Mouse (Mus musculus) thymus, adult 2 months (tissue): ENCODE results near the gene Mia. TPM values are rescaled to one million over a fixed set of nuclear protein-coding genes. Genes with fewer than 3 reads are reported as not detected.

Source experiments
- DNase-seq: peaks from one replicate; pipeline ENCODE4 v3.0.0; 2021
- H3K27ac ChIP-seq: fragments of 200-500 bp; 2 replicates; pipeline ENCODE4 v1.5.1; 2012; ENCODE audit warnings: low read length, control low read depth; ENCODE audit not compliant: control insufficient read depth, insufficient read depth
- H3K27me3 ChIP-seq: fragments of 200-500 bp; 2 replicates; pipeline ENCODE4 v1.6.1; 2012; ENCODE audit warnings: mild to moderate bottlenecking, low read length, moderate library complexity, mixed read lengths; ENCODE audit not compliant: control insufficient read depth, insufficient read depth
- H3K36me3 ChIP-seq: fragments of 200-500 bp; 2 replicates; pipeline ENCODE4 v1.6.1; 2012; ENCODE audit warnings: mild to moderate bottlenecking, low read length, moderate library complexity; ENCODE audit not compliant: control insufficient read depth, insufficient read depth
- H3K4me1 ChIP-seq: fragments of 200-500 bp; replicated peaks from 2 replicates; pipeline ENCODE4 v1.6.1; 2012; ENCODE audit warnings: low read length; ENCODE audit not compliant: control insufficient read depth, insufficient read depth
- H3K4me3 ChIP-seq: fragments of 200-500 bp; 2 replicates; pipeline ENCODE4 v1.5.1; 2012; ENCODE audit warnings: mild to moderate bottlenecking, low read length, control low read depth, moderate library complexity; ENCODE audit not compliant: control insufficient read depth, insufficient read depth
- CTCF ChIP-seq: fragments of 200-500 bp; IDR thresholded peaks from 2 replicates; pipeline ENCODE4 v1.5.1; 2012; ENCODE audit warnings: mild to moderate bottlenecking, control low read depth, low read length, moderate library complexity, borderline replicate concordance; ENCODE audit not compliant: control insufficient read depth, poor library complexity, insufficient read depth; ENCODE audit errors: extremely low read depth
- POLR2A ChIP-seq: fragments of 200-500 bp; IDR thresholded peaks from 2 replicates; pipeline ENCODE4 v1.6.1; 2012; ENCODE audit warnings: mild to moderate bottlenecking, low read length, control low read depth, moderate library complexity; ENCODE audit not compliant: control insufficient read depth, poor library complexity, insufficient read depth; ENCODE audit errors: extremely low read depth
- WGBS: fragments of 180-500 bp; shearing (Covaris S2); methylation state at CpG from one replicate; pipeline ENCODE4 v1.1.7; 2018; 5-methylcytosine and 5-hydroxymethylcytosine counted together
- polyA plus RNA-seq: library from polyadenylated mRNA; depleted of rRNA; stranded (reverse); fragments of >200 nt; gene quantifications from 2 replicates; pipeline ENCODE4 v1.2.3, GENCODE M21; 2012; rRNA removed

The Mia gene
- polyA plus RNA-seq, 1 experiment = 5.2 TPM

DNA sequence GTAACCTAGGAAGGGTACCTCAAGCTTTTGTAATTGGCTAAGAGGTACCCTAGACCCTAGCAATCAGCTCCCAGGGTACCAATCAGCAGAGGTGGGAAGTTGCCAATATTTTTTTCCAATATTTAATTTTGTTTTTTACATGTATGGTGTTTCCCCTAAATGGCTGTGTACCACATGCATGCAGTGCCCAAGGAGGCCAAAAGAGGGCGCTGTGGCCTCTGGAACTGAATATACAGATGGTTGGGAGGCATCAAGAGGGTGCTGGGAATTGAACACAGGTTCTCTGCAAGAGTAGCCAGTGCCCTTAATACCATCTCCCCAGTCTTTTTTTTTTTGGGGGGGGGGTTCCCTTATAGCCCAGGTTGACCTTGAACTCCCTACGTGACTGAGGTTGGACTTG is 49.6 kb downstream of the Mia start:
- no peak overlapping the region for H3K4me3 ChIP-seq
- H3K27ac ChIP-seq = no peak overlapping the region
- DNase-seq = no peak
- TF ChIP-seq POLR2A = no peak
- no peaks in the 10 kb centered on the region for H3K36me3 ChIP-seq
- H3K4me1 ChIP-seq = no peaks in the 10 kb centered on the region
- 58% methylated on average over 2 of the region's 2 CpGs for WGBS
- H3K27me3 ChIP-seq = no peaks in the 10 kb centered on the region

DNA sequence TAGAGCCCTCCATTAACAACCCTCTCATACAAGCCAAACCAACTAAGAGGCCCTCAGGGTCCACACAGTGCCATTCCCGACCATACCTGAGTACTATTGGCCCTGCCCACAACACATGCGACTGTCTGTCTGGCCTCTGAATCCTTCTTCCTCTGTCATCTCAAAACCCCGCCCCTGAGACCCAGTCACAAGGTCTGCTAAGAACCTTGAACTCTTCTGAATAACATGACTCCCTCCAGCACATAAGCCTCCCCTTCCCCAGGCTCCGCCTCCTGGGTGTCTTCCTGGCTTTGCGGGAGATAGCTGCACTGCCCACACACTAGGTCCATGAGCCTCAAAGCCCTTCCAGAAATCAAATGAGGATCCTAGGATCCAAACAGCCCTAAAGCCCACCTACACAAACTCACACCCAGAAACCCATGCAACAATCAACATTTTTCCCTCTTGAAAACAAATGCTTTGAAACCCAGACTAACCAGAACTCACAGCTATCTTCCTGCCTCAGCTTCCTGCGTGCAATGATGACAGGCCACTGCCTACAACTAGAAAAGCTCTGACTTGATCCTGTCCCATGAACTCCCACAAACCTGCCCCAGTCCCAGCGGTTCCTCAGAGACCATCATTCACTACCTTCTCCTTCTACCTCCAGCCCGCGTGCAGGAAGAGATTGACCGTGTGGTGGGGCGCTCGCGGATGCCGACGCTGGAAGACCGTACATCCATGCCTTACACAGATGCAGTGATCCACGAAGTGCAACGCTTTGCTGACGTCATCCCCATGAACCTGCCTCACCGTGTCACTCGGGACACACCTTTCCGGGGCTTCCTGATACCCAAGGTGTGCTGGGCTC is 50.2 kb downstream of the Mia start:
- H3K4me1 ChIP-seq = no peaks in the 10 kb centered on the region
- no peak overlapping the region for H3K4me3 ChIP-seq
- WGBS = 90% methylated on average over 22 of the region's 22 CpGs
- H3K27ac ChIP-seq = no peak overlapping the region
- DNase-seq = no peak
- TF ChIP-seq CTCF (no peak), POLR2A (no peak)
- no peaks in the 10 kb centered on the region for H3K36me3 ChIP-seq
- H3K27me3 ChIP-seq = no peaks in the 10 kb centered on the region

- Histone ChIP-seq H3K4me1 (no peaks in the 10 kb centered on the region), H3K27ac (no peak overlapping the region), H3K27me3 (no peaks in the 10 kb centered on the region), H3K36me3 (no peaks in the 10 kb centered on the region), H3K4me3 (no peak overlapping the region)
- no peak for DNase-seq
- WGBS = 91% methylated on average over 12 of the region's 12 CpGs
- TF ChIP-seq CTCF = no peak
- no peak for TF ChIP-seq POLR2A
Measured at GRCm38 (mm10) chr7:27129811-27130210, 51.1 kb downstream of the Mia start.

Other genes starting within 250 kb of the Mia start
- gene Cyp2a22, start 241.8 kb downstream of the Mia start, polyA plus RNA-seq = not detected in 2 replicates
- 1.0 TPM in 1 of 2 replicates, not detected in the other for gene Cyp2a12, start 152.1 kb downstream of the Mia start, polyA plus RNA-seq
- gene Cyp2f2, start 61.2 kb downstream of the Mia start, polyA plus RNA-seq = 19.2 and 24.7 TPM in 2 replicates
- gene Cyp2t4, start 27.4 kb downstream of the Mia start, polyA plus RNA-seq = 0.11 TPM in 1 of 2 replicates, not detected in the other
- 116 and 125 TPM in 2 replicates for gene Egln2, start 14.4 kb downstream of the Mia start, polyA plus RNA-seq
- 127 and 136 TPM in 2 replicates for gene Rab4b, start 2.3 kb downstream of the Mia start, polyA plus RNA-seq
- 0.19 TPM in 1 of 2 replicates, not detected in the other for gene Gm21983, start 71 bp downstream of the Mia start, polyA plus RNA-seq
- 20.4 and 20.9 TPM in 2 replicates for gene BC024978, start 14.6 kb upstream of the Mia start, polyA plus RNA-seq
- 293 and 316 TPM in 2 replicates for gene Snrpa, start 15.1 kb upstream of the Mia start, polyA plus RNA-seq
- 12.2 and 12.4 TPM in 2 replicates for gene Itpkc, start 47.5 kb upstream of the Mia start, polyA plus RNA-seq
- 53.1 and 57.8 TPM in 2 replicates for gene Coq8b, start 51.9 kb upstream of the Mia start, polyA plus RNA-seq
- 10.3 and 10.7 TPM in 2 replicates for gene Numbl, start 77.3 kb upstream of the Mia start, polyA plus RNA-seq
- gene Ltbp4, start 156.5 kb upstream of the Mia start, polyA plus RNA-seq = 48.3 and 77.5 TPM in 2 replicates
- gene Shkbp1, start 174.9 kb upstream of the Mia start, polyA plus RNA-seq = 203 and 206 TPM in 2 replicates
- gene Gm20479, start 176.3 kb upstream of the Mia start, polyA plus RNA-seq = not detected in 2 replicates